Mouse (Mus musculus): ENCODE data around the gene Mff. TPM values are rescaled to one million over a fixed set of nuclear protein-coding genes. Genes with fewer than 3 reads are reported as not detected.

Mff gene
- polyA plus RNA-seq, 1 experiment from 2014 or later, result 290 TPM

DNA sequence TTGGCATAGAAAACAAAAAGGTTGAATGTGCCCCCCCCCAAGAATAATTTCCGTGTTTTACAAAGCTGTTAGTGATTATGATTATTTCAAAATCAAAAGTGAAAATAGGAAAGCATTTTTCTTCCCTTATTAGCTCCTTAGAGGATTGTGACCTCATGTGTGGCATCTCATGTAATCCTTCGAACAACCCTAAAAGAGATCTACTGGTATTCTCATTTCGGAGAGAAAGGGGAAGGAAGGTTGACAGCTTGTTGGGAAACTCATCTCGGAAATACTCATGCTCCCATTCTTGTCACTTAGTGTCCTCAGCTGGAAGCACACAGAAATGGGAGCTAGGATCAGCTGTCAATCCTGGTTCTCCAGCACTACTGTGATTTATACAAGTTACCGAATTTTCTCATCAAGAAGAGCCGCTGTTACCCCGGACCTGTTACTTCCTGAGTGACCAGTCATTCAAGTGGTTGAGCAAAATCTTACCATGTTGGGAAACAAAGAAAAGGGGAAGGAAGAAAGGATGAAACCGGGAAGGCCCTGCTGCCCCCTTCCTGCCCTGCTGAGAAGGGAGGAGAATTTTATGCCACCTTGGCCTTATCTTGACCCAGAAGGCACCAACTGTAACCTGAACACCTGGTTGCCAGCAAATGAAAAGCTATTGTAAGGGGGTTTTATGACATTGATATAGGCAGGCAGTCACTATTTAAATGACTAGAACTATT lies 36.9 kb downstream of the Mff start:
- H3K27me3 ChIP-seq (ENCODE audit: control insufficient read depth, insufficient read depth, low read length), result no peaks in the 10 kb centered on the region
- H3K4me1 ChIP-seq (replicated peaks; ENCODE audit: control insufficient read depth, insufficient read depth, low read length), result no peaks in the 10 kb centered on the region
- ATAC-seq (replicated peaks; ENCODE audit: low FRiP score) (no peak), DNase-seq (ENCODE audit: low spot score) (no peak)
- 90% methylated on average over 8 of the region's 8 CpGs for WGBS
- no peak overlapping the region for H3K9ac ChIP-seq (ENCODE audit: low read length)
- H3K27ac ChIP-seq (ENCODE audit: low read depth, low read length), result no peak overlapping the region
- no peaks in the 10 kb centered on the region; the same call in 1 of the 2 replicates for H3K36me3 ChIP-seq (ENCODE audit: control insufficient read depth, insufficient read depth, low read length)
- no peak overlapping the region for H3K4me2 ChIP-seq (ENCODE audit: low read depth, low read length, severe bottlenecking)
- no peaks in the 10 kb centered on the region for H3K9me3 ChIP-seq (ENCODE audit: control insufficient read depth, low read length)
- H3K4me3 ChIP-seq (ENCODE audit: low read depth, low read length), result no peak overlapping the region

DNA sequence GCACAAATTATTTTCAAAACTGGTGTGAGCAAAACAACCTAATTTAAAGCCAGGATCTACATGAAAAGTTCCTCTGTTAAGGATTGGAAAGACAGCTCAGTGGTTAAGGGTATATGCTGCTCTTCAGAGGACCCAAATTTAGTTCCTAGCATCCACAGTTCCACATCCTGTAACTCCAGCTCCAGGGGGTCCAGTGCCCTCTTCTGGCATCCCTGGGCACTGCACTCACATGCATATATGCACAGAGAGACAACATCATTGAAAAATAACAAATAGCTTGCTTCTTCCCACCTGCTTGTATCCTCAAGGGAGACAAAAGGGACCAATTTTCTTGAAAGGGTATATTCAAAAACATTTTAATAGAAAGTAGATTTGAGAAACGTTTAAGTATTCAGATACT lies 37.6 kb downstream of the Mff start:
- no peak for ATAC-seq (replicated peaks; ENCODE audit: low FRiP score)
- WGBS, result 78% methylated on average over 1 of the region's 1 CpGs
- no peaks in the 10 kb centered on the region for H3K27me3 ChIP-seq (ENCODE audit: control insufficient read depth, insufficient read depth, low read length)

DNA sequence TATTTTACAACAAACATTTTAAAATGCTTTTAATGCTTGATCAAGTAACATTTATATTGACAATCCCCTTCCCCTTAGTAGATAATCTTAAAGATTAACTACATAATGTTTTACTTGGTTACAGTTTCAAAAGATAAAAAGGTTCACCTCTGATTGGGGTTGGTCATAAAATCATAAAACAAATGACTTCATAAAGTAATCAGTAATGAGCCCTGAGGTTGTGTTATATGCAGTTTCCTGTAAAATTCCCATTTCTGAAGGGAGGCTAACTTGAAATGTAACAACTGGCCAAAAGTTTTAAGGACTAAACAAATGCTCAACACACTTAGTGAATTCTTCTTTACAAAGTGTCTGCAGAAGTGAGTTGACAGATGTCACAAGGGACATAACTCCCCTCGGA lies 41.5 kb downstream of the Mff start:
- Histone ChIP-seq H3K4me1 (replicated peaks; ENCODE audit: control insufficient read depth, insufficient read depth, low read length) (no peaks in the 10 kb centered on the region), H3K4me2 (ENCODE audit: low read depth, low read length, severe bottlenecking) (no peak overlapping the region), H3K36me3 (ENCODE audit: control insufficient read depth, insufficient read depth, low read length) (no peaks in the 10 kb centered on the region; the same call in 1 of the 2 replicates), H3K27ac (ENCODE audit: low read depth, low read length) (no peak overlapping the region), H3K4me3 (ENCODE audit: low read depth, low read length) (no peak overlapping the region), H3K9ac (ENCODE audit: low read length) (no peak overlapping the region), H3K27me3 (ENCODE audit: control insufficient read depth, insufficient read depth, low read length) (no peaks in the 10 kb centered on the region), H3K9me3 (ENCODE audit: control insufficient read depth, low read length) (no peaks in the 10 kb centered on the region)
- WGBS, result 76% methylated on average over 1 of the region's 1 CpGs
- ATAC-seq (replicated peaks; ENCODE audit: low FRiP score) (no peak), DNase-seq (ENCODE audit: low spot score) (no peak)

More for the DNA sequence above, 37.6 kb downstream of the Mff start:
- no peak overlapping the region for H3K4me2 ChIP-seq (ENCODE audit: low read depth, low read length, severe bottlenecking)
- H3K4me3 ChIP-seq (ENCODE audit: low read depth, low read length), result no peak overlapping the region
- DNase-seq (ENCODE audit: low spot score), result no peak
- no peaks in the 10 kb centered on the region for H3K9me3 ChIP-seq (ENCODE audit: control insufficient read depth, low read length)
- no peak overlapping the region for H3K9ac ChIP-seq (ENCODE audit: low read length)
- no peaks in the 10 kb centered on the region; the same call in 1 of the 2 replicates for H3K36me3 ChIP-seq (ENCODE audit: control insufficient read depth, insufficient read depth, low read length)
- no peak overlapping the region for H3K27ac ChIP-seq (ENCODE audit: low read depth, low read length)
- no peaks in the 10 kb centered on the region for H3K4me1 ChIP-seq (replicated peaks; ENCODE audit: control insufficient read depth, insufficient read depth, low read length)

- Histone ChIP-seq H3K27me3 (ENCODE audit: control insufficient read depth, insufficient read depth, low read length) (no peaks in the 10 kb centered on the region), H3K27ac (ENCODE audit: low read depth, low read length) (no peak overlapping the region), H3K9ac (ENCODE audit: low read length) (no peak overlapping the region), H3K9me3 (ENCODE audit: control insufficient read depth, low read length) (no peaks in the 10 kb centered on the region), H3K36me3 (ENCODE audit: control insufficient read depth, insufficient read depth, low read length) (no peaks in the 10 kb centered on the region; the same call in 1 of the 2 replicates), H3K4me2 (ENCODE audit: low read depth, low read length, severe bottlenecking) (no peak overlapping the region), H3K4me1 (replicated peaks; ENCODE audit: control insufficient read depth, insufficient read depth, low read length) (no peaks in the 10 kb centered on the region), H3K4me3 (ENCODE audit: low read depth, low read length) (no peak overlapping the region)
- DNase-seq (ENCODE audit: low spot score) (no peak), ATAC-seq (replicated peaks; ENCODE audit: low FRiP score) (no peak)
- WGBS, result 87% methylated on average over 4 of the region's 4 CpGs
These were observed 42.0 kb downstream of the Mff start for GRCm38 (mm10) chr1:82766641-82767040.

DNA sequence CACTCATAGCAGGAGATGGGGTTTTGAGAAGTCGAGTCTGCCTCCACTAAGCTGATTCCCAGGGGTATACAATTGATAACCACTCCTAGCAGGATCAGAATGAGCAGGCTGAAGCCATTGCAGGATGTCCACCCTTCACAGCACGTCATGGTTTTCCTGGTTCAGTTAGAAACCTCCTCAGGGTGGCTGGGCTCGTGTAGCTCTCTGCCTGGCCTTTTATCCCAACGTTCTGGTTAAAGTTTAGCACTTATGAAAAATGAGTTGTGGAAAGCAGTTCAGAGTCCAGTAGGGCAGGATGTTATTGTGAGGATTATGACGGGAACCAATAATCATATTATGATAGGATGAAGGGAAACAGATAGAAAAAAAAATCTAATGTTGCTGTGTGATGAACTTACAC lies 43.6 kb downstream of the Mff start, which contains the start of gene Tm4sf20:
Gene Tm4sf20, minus strand, starts transcription at position 193 of the 400 bp plus-strand sequence.
- no peak within 1 kb of the TSS for H3K4me2 ChIP-seq (ENCODE audit: low read depth, low read length, severe bottlenecking)
- H3K36me3 ChIP-seq (ENCODE audit: control insufficient read depth, insufficient read depth, low read length), result no peaks in the 10 kb centered on the region
- ATAC-seq (replicated peaks; ENCODE audit: low FRiP score), result no peak
- no peak within 1 kb of the TSS for H3K4me3 ChIP-seq (ENCODE audit: low read depth, low read length)
- H3K9me3 ChIP-seq (ENCODE audit: control insufficient read depth, low read length), result no peaks in the 10 kb centered on the region
- no peak within 1 kb of the TSS for H3K27ac ChIP-seq (ENCODE audit: low read depth, low read length)
- H3K4me1 ChIP-seq (replicated peaks; ENCODE audit: control insufficient read depth, insufficient read depth, low read length), result no peaks in the 10 kb centered on the region
- H3K27me3 ChIP-seq (ENCODE audit: control insufficient read depth, insufficient read depth, low read length), result no peaks in the 10 kb centered on the region
- WGBS, result 77% methylated on average over 5 of the region's 5 CpGs
- no peak within 1 kb of the TSS for H3K9ac ChIP-seq (ENCODE audit: low read length)
- DNase-seq (ENCODE audit: low spot score), result no peak

DNA sequence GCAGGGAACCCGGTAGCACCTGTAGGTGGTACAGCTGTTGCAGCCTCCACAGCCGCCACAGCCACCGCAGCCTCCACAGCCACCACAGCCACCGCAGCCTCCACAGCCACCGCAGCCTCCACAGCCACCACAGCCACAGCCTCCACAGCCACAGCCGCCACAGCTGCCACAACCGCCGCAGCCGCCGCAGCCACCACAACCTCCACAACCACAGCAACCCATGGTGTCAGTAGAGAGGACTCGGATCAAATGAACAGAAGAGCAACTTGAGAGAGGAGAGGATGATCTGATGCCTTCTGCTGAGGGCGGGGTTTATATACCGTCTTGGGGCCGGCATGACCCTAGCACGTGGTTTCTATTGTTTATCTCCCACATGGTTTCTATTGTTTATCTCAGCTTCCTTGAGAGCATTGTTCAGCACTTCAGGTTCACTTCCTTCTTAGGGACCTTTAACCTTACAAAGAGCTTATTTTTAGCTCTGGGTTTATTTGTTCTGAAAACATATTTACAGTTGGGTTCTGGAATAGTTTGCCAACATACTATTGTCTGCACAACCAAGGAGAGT lies 46.4 kb downstream of the Mff start, which contains the start of gene Gm47791:
Gene Gm47791, minus strand, starts transcription at position 222 of the 565 bp plus-strand sequence.
- H3K4me3 ChIP-seq (ENCODE audit: low read depth, low read length), result no peak within 1 kb of the TSS
- ATAC-seq (replicated peaks; ENCODE audit: low FRiP score), result no peak

GRCm38 (mm10) chr1:82772428-82772827 lies 47.7 kb downstream of the Mff start:
- whole genome bisulfite sequencing, result 86% methylated on average over 4 of the region's 4 CpGs
- no peaks in the 10 kb centered on the region for H3K4me1 ChIP-seq (replicated peaks; ENCODE audit: control insufficient read depth, insufficient read depth, low read length)
- DNase-seq (ENCODE audit: low spot score), result no peak
- H3K27me3 ChIP-seq (ENCODE audit: control insufficient read depth, insufficient read depth, low read length), result no peaks in the 10 kb centered on the region
- H3K36me3 ChIP-seq (ENCODE audit: control insufficient read depth, insufficient read depth, low read length), result no peaks in the 10 kb centered on the region
- no peak overlapping the region for H3K9ac ChIP-seq (ENCODE audit: low read length)
- no peak overlapping the region for H3K4me2 ChIP-seq (ENCODE audit: low read depth, low read length, severe bottlenecking)
- no peaks in the 10 kb centered on the region for H3K9me3 ChIP-seq (ENCODE audit: control insufficient read depth, low read length)
- H3K4me3 ChIP-seq (ENCODE audit: low read depth, low read length), result no peak overlapping the region
- ATAC-seq (replicated peaks; ENCODE audit: low FRiP score), result 0 out of 2 replicates have a peak, but pooled peaks have one; percentile 27
- no peak overlapping the region for H3K27ac ChIP-seq (ENCODE audit: low read depth, low read length)

More for the DNA sequence above, 46.4 kb downstream of the Mff start, which contains the start of gene Gm47791:
- no peaks in the 10 kb centered on the region for H3K9me3 ChIP-seq (ENCODE audit: control insufficient read depth, low read length)
- DNase-seq (ENCODE audit: low spot score), result no peak
- no peak within 1 kb of the TSS for H3K27ac ChIP-seq (ENCODE audit: low read depth, low read length)
- H3K4me1 ChIP-seq (replicated peaks; ENCODE audit: control insufficient read depth, insufficient read depth, low read length), result no peaks in the 10 kb centered on the region
- no peaks in the 10 kb centered on the region for H3K36me3 ChIP-seq (ENCODE audit: control insufficient read depth, insufficient read depth, low read length)
- WGBS, result 91% methylated on average over 13 of the region's 15 CpGs
- no peaks in the 10 kb centered on the region for H3K27me3 ChIP-seq (ENCODE audit: control insufficient read depth, insufficient read depth, low read length)
- H3K4me2 ChIP-seq (ENCODE audit: low read depth, low read length, severe bottlenecking), result no peak within 1 kb of the TSS
- H3K9ac ChIP-seq (ENCODE audit: low read length), result no peak within 1 kb of the TSS

DNA sequence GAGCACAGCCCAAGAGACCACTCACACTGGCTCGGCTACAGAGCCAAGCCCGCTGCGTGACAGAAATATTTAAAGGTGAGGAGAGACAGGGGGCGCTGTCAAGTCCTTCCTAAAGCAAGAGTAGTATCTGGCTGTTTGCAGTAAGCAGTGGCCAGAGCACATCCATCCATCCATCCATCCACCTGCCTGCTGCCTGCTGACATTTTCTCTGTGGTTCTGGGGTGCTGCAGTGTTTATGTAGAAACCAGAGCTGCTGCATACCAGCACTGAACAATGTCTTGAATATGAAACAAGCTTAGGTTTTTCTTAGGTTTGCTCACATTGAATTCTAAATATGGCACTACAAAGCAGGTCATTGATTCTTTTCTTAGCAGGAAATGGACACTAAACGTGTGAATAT lies 48.5 kb downstream of the Mff start:
- no peaks in the 10 kb centered on the region for H3K4me1 ChIP-seq (replicated peaks; ENCODE audit: control insufficient read depth, insufficient read depth, low read length)
- no peaks in the 10 kb centered on the region for H3K9me3 ChIP-seq (ENCODE audit: control insufficient read depth, low read length)
- DNase-seq (ENCODE audit: low spot score) (no peak), ATAC-seq (replicated peaks; ENCODE audit: low FRiP score) (no peak)
- H3K4me3 ChIP-seq (ENCODE audit: low read depth, low read length), result no peak overlapping the region
- H3K27ac ChIP-seq (ENCODE audit: low read depth, low read length), result no peak overlapping the region
- H3K4me2 ChIP-seq (ENCODE audit: low read depth, low read length, severe bottlenecking), result no peak overlapping the region
- no peaks in the 10 kb centered on the region for H3K27me3 ChIP-seq (ENCODE audit: control insufficient read depth, insufficient read depth, low read length)
- 78% methylated on average over 5 of the region's 5 CpGs for WGBS
- no peak overlapping the region for H3K9ac ChIP-seq (ENCODE audit: low read length)
- no peaks in the 10 kb centered on the region for H3K36me3 ChIP-seq (ENCODE audit: control insufficient read depth, insufficient read depth, low read length)

Measured in forebrain, embryonic 11.5 days (tissue).